Mouse (Mus musculus): ENCODE data around the gene Stxbp5. TPM values are rescaled to one million over a fixed set of nuclear protein-coding genes. Genes with fewer than 3 reads are reported as not detected.

Stxbp5 gene
- total and polyA plus RNA-seq, 3 experiments, result 12.3 to 82.2 (median 19.6) TPM

DNA sequence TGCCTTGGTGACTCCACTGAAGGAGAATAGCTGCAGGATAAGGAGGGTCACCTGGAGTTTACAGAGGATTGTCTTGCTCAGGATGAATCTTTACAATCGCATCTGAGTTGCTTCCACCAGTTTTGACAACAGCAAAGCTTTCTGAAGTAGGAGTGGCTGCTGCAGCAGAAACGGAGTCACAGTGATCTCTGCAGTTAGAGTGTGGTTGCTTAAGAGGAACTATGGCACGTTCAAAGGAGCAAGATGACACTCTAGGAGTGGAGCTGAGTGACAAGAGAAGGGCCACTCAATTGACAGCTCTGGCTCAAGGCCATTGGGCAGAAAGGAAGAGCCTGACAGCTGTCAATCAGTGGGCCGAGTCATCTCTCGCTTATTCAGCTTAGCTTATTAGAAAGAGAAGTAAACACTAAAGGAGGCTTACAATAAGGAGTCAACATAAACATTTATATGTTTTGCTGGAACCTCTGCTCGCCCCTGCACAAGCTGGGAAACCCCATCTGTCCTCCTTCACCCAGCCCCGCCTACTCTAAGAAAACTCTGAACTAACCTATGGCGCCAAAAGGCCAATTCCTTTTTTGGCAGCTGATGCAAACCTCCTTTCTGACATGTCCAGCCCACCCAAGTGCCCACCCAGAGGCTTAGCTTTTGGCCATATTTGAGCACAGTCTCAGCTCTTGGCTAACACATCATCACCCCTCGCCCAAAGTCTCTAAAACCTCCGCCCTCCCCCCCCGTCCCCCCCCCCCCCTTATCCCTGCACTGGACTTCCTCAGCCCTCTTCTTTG lies 178.2 kb downstream of the Stxbp5 start:
- TF ChIP-seq ZC3H11A (IDR thresholded peaks at IDR 0.05; ENCODE audit: low read depth, low read length), result no peak
- DNase-seq (ENCODE audit: low read depth, low spot score), result no peak
- H3K4me1 ChIP-seq (ENCODE audit: control insufficient read depth in 1 of 2, insufficient read depth in 2 of 2, low read length in 2 of 2), result no peaks in the 10 kb centered on the region
- H3K36me3 ChIP-seq (ENCODE audit: control insufficient read depth in 1 of 2, insufficient read depth in 2 of 2, low read length in 2 of 2), result no peaks in the 10 kb centered on the region
- H3K9me3 ChIP-seq (replicated peaks; ENCODE audit: insufficient read depth, low read length), result no peaks in the 10 kb centered on the region
- no peak overlapping the region for H3K4me3 ChIP-seq (ENCODE audit: control insufficient read depth in 1 of 2, insufficient read depth in 1 of 2, low read depth in 2 of 2, low read length in 2 of 2)
- no peak overlapping the region for H3K9ac ChIP-seq (ENCODE audit: control insufficient read depth, low read depth, low read length, poor library complexity, severe bottlenecking)
- no peak overlapping the region for H3K27ac ChIP-seq (ENCODE audit: control insufficient read depth, low read depth, low read length)
- no peaks in the 10 kb centered on the region for H3K79me2 ChIP-seq (ENCODE audit: control insufficient read depth, insufficient read depth, low read length, poor library complexity)
- no peaks in the 10 kb centered on the region for H3K27me3 ChIP-seq (ENCODE audit: control insufficient read depth in 1 of 2, insufficient read depth in 2 of 2, low read length in 2 of 2)

DNA sequence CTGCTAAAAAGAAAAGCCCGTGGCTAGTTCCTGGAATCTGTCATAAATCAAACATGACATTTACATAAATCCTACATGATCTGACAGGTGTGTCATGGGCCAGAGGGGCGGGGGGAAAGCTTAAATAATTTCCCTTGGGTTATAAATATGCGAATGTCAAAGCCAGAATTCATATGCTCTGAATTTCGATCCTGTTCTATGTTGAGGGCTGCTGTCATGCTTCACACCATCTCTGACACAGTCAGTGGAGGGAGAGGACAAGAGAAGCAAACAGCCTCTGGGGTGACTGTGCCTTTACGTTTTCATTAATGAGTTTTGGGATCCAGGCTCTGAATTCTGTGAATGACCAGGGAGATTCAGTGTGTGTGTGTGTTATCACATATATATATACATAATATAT lies 180.9 kb downstream of the Stxbp5 start:
- no peaks in the 10 kb centered on the region for H3K79me2 ChIP-seq (ENCODE audit: control insufficient read depth, insufficient read depth, low read length, poor library complexity)
- TF ChIP-seq MAZ (IDR thresholded peaks at IDR 0.05; ENCODE audit: low read depth, low read length), result no peak
- TF ChIP-seq JUND (IDR thresholded peaks at IDR 0.05; ENCODE audit: low read depth, low read length), result no peak
- TF ChIP-seq GATA1 (IDR thresholded peaks at IDR 0.05; ENCODE audit: low read depth, low read length), result no peak
- no peak for TF ChIP-seq E2F4 (IDR thresholded peaks at IDR 0.05; ENCODE audit: borderline replicate concordance, low read depth, low read length)
- TF ChIP-seq POLR2AphosphoS5 (IDR thresholded peaks at IDR 0.05; ENCODE audit: borderline replicate concordance, low read depth, low read length), result no peak
- no peak for TF ChIP-seq ELF1 (IDR thresholded peaks at IDR 0.05; ENCODE audit: low read depth, low read length)
- TF ChIP-seq MYB (IDR thresholded peaks at IDR 0.05; ENCODE audit: low read depth, low read length), result no peak
- TF ChIP-seq ETS1 (IDR thresholded peaks at IDR 0.05; ENCODE audit: low read depth, low read length), result no peak
- TF ChIP-seq CHD2 (IDR thresholded peaks at IDR 0.05; ENCODE audit: low read length), result no peak
- TF ChIP-seq USF2 (IDR thresholded peaks at IDR 0.05; ENCODE audit: borderline replicate concordance in 1 of 2, insufficient read depth in 1 of 2, low read depth in 1 of 2, low read length in 2 of 2), result no peak
- no peak for TF ChIP-seq ZC3H11A (IDR thresholded peaks at IDR 0.05; ENCODE audit: low read depth, low read length)
- TF ChIP-seq MEF2A (IDR thresholded peaks at IDR 0.05; ENCODE audit: extremely low read depth, insufficient replicate concordance, low read depth, low read length, poor library complexity, severe bottlenecking), result no peak
- TF ChIP-seq CTCF (IDR thresholded peaks at IDR 0.05 in 2 of 3, conservative IDR thresholded peaks at IDR 0.05 in 1 of 3; ENCODE audit: control insufficient read depth in 1 of 3, insufficient read depth in 1 of 3, low read depth in 2 of 3, low read length in 3 of 3, poor library complexity in 1 of 3, severe bottlenecking in 1 of 3), result no peak
- no peak for TF ChIP-seq ZNF384 (IDR thresholded peaks at IDR 0.05; ENCODE audit: low read depth, low read length)
- TF ChIP-seq SIN3A (IDR thresholded peaks at IDR 0.05; ENCODE audit: low read length), result no peak
- TF ChIP-seq EP300 (IDR thresholded peaks at IDR 0.05; ENCODE audit: low read depth in 1 of 2, low read length in 2 of 2), result no peak
- no peak for TF ChIP-seq GABPA (IDR thresholded peaks at IDR 0.05; ENCODE audit: low read depth, low read length)
- DNase-seq (ENCODE audit: low read depth, low spot score), result no peak

More for the DNA sequence above, 180.9 kb downstream of the Stxbp5 start:
- Histone ChIP-seq H3K36me3 (ENCODE audit: control insufficient read depth in 1 of 2, insufficient read depth in 2 of 2, low read length in 2 of 2) (no peaks in the 10 kb centered on the region), H3K4me1 (ENCODE audit: control insufficient read depth in 1 of 2, insufficient read depth in 2 of 2, low read length in 2 of 2) (no peaks in the 10 kb centered on the region), H3K4me3 (ENCODE audit: control insufficient read depth in 1 of 2, insufficient read depth in 1 of 2, low read depth in 2 of 2, low read length in 2 of 2) (no peak overlapping the region), H3K9me3 (replicated peaks; ENCODE audit: insufficient read depth, low read length) (no peaks in the 10 kb centered on the region), H3K27me3 (ENCODE audit: control insufficient read depth in 1 of 2, insufficient read depth in 2 of 2, low read length in 2 of 2) (no peaks in the 10 kb centered on the region), H3K9ac (ENCODE audit: control insufficient read depth, low read depth, low read length, poor library complexity, severe bottlenecking) (no peak overlapping the region), H3K27ac (ENCODE audit: control insufficient read depth, low read depth, low read length) (no peak overlapping the region)

Data from MEL (cell line).